Mouse (Mus musculus) CH12.LX (cell line): ENCODE data around the gene Atg10. TPM values are rescaled to one million over a fixed set of nuclear protein-coding genes. Genes with fewer than 3 reads are reported as not detected.

Experiments
- DNase-seq: peaks from one replicate; pipeline ENCODE4 v3.0.0-alpha.2; 2013; ENCODE audit errors: extremely low read depth
- H3K27ac ChIP-seq: 2 replicates; pipeline ENCODE4 v1.5.1; 2012; ENCODE audit warnings: low read depth, mild to moderate bottlenecking, control low read depth, moderate library complexity; ENCODE audit not compliant: insufficient read depth
- H3K27me3 ChIP-seq: replicated peaks from 2 replicates; pipeline ENCODE3; 2012; ENCODE audit warnings: inconsistent platforms
- H3K36me3 ChIP-seq, 2 experiments: replicated peaks in 1 of 2; 2 replicates each; pipeline versions ENCODE3 to v1.6.1; 2012; ENCODE audit warnings: inconsistent platforms in 1 of 2, low read length in 1 of 2, mild to moderate bottlenecking in 1 of 2, mixed read lengths in 1 of 2, moderate library complexity in 1 of 2; ENCODE audit not compliant: control insufficient read depth in 1 of 2, insufficient read depth in 1 of 2
- H3K4me1 ChIP-seq, 2 experiments: 2 replicates each; pipeline ENCODE4 v1.6.1; 2012; ENCODE audit warnings: inconsistent platforms in 1 of 2, moderate library complexity in 1 of 2; ENCODE audit not compliant: insufficient read depth in 2 of 2, control insufficient read depth in 1 of 2
- H3K4me2 ChIP-seq: 2 replicates; pipeline ENCODE4 v1.6.1; 2012; ENCODE audit warnings: low read depth, mild to moderate bottlenecking, control low read depth; ENCODE audit not compliant: poor library complexity, insufficient read depth, severe bottlenecking
- H3K4me3 ChIP-seq, 3 experiments: fragments of 150-350 bp in 1 of 3; sonication (generic) in 1 of 3; replicated peaks in 1 of 3; 2 replicates each; pipeline versions ENCODE3 to v1.5.1; 2011 to 2012; ENCODE audit warnings: low read depth in 2 of 3, low read length in 2 of 3, mild to moderate bottlenecking in 2 of 3, moderate library complexity in 2 of 3, control low read depth in 1 of 3, improper control_type of control experiment in 1 of 3, inconsistent platforms in 1 of 3, mixed read lengths in 1 of 3; ENCODE audit not compliant: poor library complexity in 1 of 3
- H3K79me2 ChIP-seq: replicated peaks from 2 replicates; pipeline ENCODE4 v1.6.1; 2012; ENCODE audit warnings: mild to moderate bottlenecking, moderate library complexity; ENCODE audit not compliant: control insufficient read depth, poor library complexity, insufficient read depth, severe bottlenecking; ENCODE audit errors: extremely low read depth
- H3K9ac ChIP-seq: 2 replicates; pipeline ENCODE4 v1.6.1; 2012; ENCODE audit warnings: low read depth, mild to moderate bottlenecking, control low read depth, moderate library complexity; ENCODE audit not compliant: insufficient read depth
- H3K9me3 ChIP-seq: replicated peaks from 2 replicates; pipeline ENCODE3; 2012; ENCODE audit warnings: low read length, inconsistent platforms, mixed read lengths
- BHLHE40 ChIP-seq: IDR thresholded peaks from 2 replicates; pipeline ENCODE4 v1.6.1; 2011; ENCODE audit warnings: mild to moderate bottlenecking, low read depth, low read length, improper control_type of control experiment
- CHD1 ChIP-seq: IDR thresholded peaks from 2 replicates; pipeline ENCODE4 v1.6.1; 2012; ENCODE audit warnings: low read depth, low read length, improper control_type of control experiment, inconsistent platforms
- CHD2 ChIP-seq: IDR thresholded peaks from 2 replicates; pipeline ENCODE4 v1.6.1; 2011; ENCODE audit warnings: low read length, improper control_type of control experiment
- ELF1 ChIP-seq: IDR thresholded peaks from 2 replicates; pipeline ENCODE4 v1.6.1; 2014; ENCODE audit warnings: low read depth, mild to moderate bottlenecking, inconsistent platforms, low read length, improper control_type of control experiment
- EP300 ChIP-seq: IDR thresholded peaks from 2 replicates; pipeline ENCODE4 v1.6.1; 2011; ENCODE audit warnings: low read length, improper control_type of control experiment
- GABPA ChIP-seq: IDR thresholded peaks from 2 replicates; pipeline ENCODE4 v1.6.1; 2012; ENCODE audit warnings: low read depth, low read length, improper control_type of control experiment, inconsistent platforms; ENCODE audit not compliant: insufficient replicate concordance
- HCFC1 ChIP-seq: IDR thresholded peaks from 2 replicates; pipeline ENCODE4 v1.6.1; 2012; ENCODE audit warnings: low read depth, mild to moderate bottlenecking, inconsistent platforms, low read length, improper control_type of control experiment
- IRF4 ChIP-seq: IDR thresholded peaks from 2 replicates; pipeline ENCODE4 v1.6.1; 2014; ENCODE audit warnings: low read depth, mild to moderate bottlenecking, inconsistent platforms, low read length, improper control_type of control experiment
- JUN ChIP-seq: IDR thresholded peaks from 2 replicates; pipeline ENCODE4 v1.6.1; 2011; ENCODE audit warnings: low read depth, mild to moderate bottlenecking, low read length, improper control_type of control experiment, moderate library complexity; ENCODE audit not compliant: insufficient read depth
- MAZ ChIP-seq: IDR thresholded peaks from 2 replicates; pipeline ENCODE4 v1.6.1; 2012; ENCODE audit warnings: low read depth, mild to moderate bottlenecking, inconsistent platforms, low read length, improper control_type of control experiment, moderate library complexity
- MEF2A ChIP-seq: IDR thresholded peaks from 2 replicates; pipeline ENCODE4 v1.6.1; 2014; ENCODE audit warnings: low read depth, mild to moderate bottlenecking, inconsistent platforms, low read length, improper control_type of control experiment, borderline replicate concordance
- MXI1 ChIP-seq: IDR thresholded peaks from 2 replicates; pipeline ENCODE4 v1.6.1; 2011; ENCODE audit warnings: mild to moderate bottlenecking, low read depth, low read length, improper control_type of control experiment
- MYC ChIP-seq: IDR thresholded peaks from 2 replicates; pipeline ENCODE4 v1.6.1; 2011; ENCODE audit warnings: low read depth, mild to moderate bottlenecking, improper control_type of control experiment, low read length
- NELFE ChIP-seq: IDR thresholded peaks from 2 replicates; pipeline ENCODE4 v1.6.1; 2011; ENCODE audit warnings: low read depth, low read length, improper control_type of control experiment
- POLR2A ChIP-seq: IDR thresholded peaks from 2 replicates; pipeline ENCODE4 v1.6.1; 2011; ENCODE audit warnings: low read depth, mild to moderate bottlenecking, improper control_type of control experiment, low read length
- POLR2AphosphoS2 ChIP-seq: IDR thresholded peaks from 2 replicates; pipeline ENCODE4 v1.6.1; 2011; ENCODE audit warnings: low read depth, low read length, improper control_type of control experiment
- RCOR1 ChIP-seq: conservative IDR thresholded peaks from 2 replicates; pipeline ENCODE4 v1.6.1; 2012; ENCODE audit warnings: low read depth, mild to moderate bottlenecking, inconsistent platforms, low read length, improper control_type of control experiment
- SIN3A ChIP-seq: IDR thresholded peaks from 2 replicates; pipeline ENCODE4 v1.6.1; 2012; ENCODE audit warnings: low read length, improper control_type of control experiment, inconsistent platforms
- SMC3 ChIP-seq: IDR thresholded peaks from 2 replicates; pipeline ENCODE4 v1.6.1; 2011; ENCODE audit warnings: low read depth, low read length, improper control_type of control experiment
- TBP ChIP-seq: conservative IDR thresholded peaks from 2 replicates; pipeline ENCODE4 v1.6.1; 2011; ENCODE audit warnings: low read depth, low read length, improper control_type of control experiment
- TCF12 ChIP-seq: IDR thresholded peaks from 2 replicates; pipeline ENCODE4 v1.6.1; 2014; ENCODE audit warnings: low read depth, mild to moderate bottlenecking, inconsistent platforms, low read length, improper control_type of control experiment
- UBTF ChIP-seq: IDR thresholded peaks from 2 replicates; pipeline ENCODE4 v1.6.1; 2012; ENCODE audit warnings: low read depth, mild to moderate bottlenecking, inconsistent platforms, low read length, improper control_type of control experiment, moderate library complexity
- USF1 ChIP-seq: IDR thresholded peaks from 2 replicates; pipeline ENCODE4 v1.6.1; 2014; ENCODE audit warnings: low read depth, mild to moderate bottlenecking, inconsistent platforms, low read length, improper control_type of control experiment
- ZKSCAN1 ChIP-seq: IDR thresholded peaks from 2 replicates; pipeline ENCODE4 v1.6.1; 2012; ENCODE audit warnings: low read depth, inconsistent platforms, low read length, improper control_type of control experiment, borderline replicate concordance
- dilution Hi-C: fragments of 300-500 bp; cut with MboI; formaldehyde crosslinking; loops from 2 replicates; pipeline ENCODE4 v1.14.3; 2020; ENCODE audit warnings: low sequenced_read_pairs; ENCODE audit not compliant: extremely low pct_unique_long_range_greater_than_20kb, extremely low pct_ligation_motif_present
- in situ Hi-C: fragments of 300-500 bp; cut with MboI; formaldehyde crosslinking; loops from 3 replicates; pipeline ENCODE4 v1.14.3; 2019; ENCODE audit warnings: low sequenced_read_pairs, low pct_ligation_motif_present, low pct_unique_long_range_greater_than_20kb, mixed read lengths
- polyA plus RNA-seq: library from polyadenylated mRNA; unstranded; fragments of >175 nt; gene quantifications from 2 replicates; pipeline ENCODE4 v1.2.1, GENCODE M21; 2012; ENCODE audit warnings: low read depth; ENCODE audit not compliant: insufficient read length
- total RNA-seq, 2 experiments: library from RNA; depleted of rRNA; stranded (reverse); fragments of 300-350 nt in 1 of 2; fragments of >200 nt in 1 of 2; gene quantifications; 2 replicates each; pipeline ENCODE4 v1.2.3; 2012 to 2014

The Atg10 gene
- total and polyA plus RNA-seq, 3 experiments: 3.4 to 7.2 (median 4.2) TPM

GRCm38 (mm10) chr13:91154622-91155021 is 69.1 kb downstream of the Atg10 start:
- Histone ChIP-seq H3K4me3 (no peak overlapping the region), H3K79me2 (no peaks in the 10 kb centered on the region), H3K4me2 (no peak overlapping the region), H3K27ac (no peak overlapping the region), H3K9me3 (no peaks in the 10 kb centered on the region), H3K27me3 (no peaks in the 10 kb centered on the region), H3K4me1 (no peaks in the 10 kb centered on the region), H3K36me3 (no peaks in the 10 kb centered on the region), H3K9ac (no peak overlapping the region)
- dilution Hi-C loops: no loop called here
- in situ Hi-C loops: no loop called here
- TF ChIP-seq ZKSCAN1 (no peak), MYC (no peak), MEF2A (no peak), BHLHE40 (no peak), POLR2AphosphoS2 (no peak), UBTF (no peak), CHD1 (no peak), SMC3 (no peak), TBP (no peak)
- DNase-seq: no peak

- Histone ChIP-seq H3K79me2 (no peaks in the 10 kb centered on the region), H3K27me3 (no peaks in the 10 kb centered on the region), H3K9ac (no peak overlapping the region), H3K36me3 (no peaks in the 10 kb centered on the region), H3K27ac (no peak overlapping the region), H3K9me3 (no peaks in the 10 kb centered on the region), H3K4me1 (peaks cover 0 to 8% of the 10 kb centered on the region in 2 experiments; a peak in 2 of 4 replicates), H3K4me2 (no peak overlapping the region), H3K4me3 (no peak overlapping the region)
- in situ Hi-C loops: no loop called here
- no peak for DNase-seq
- no peak for TF ChIP-seq NELFE
- no peak for TF ChIP-seq SIN3A
- no peak for TF ChIP-seq JUN
- no peak for TF ChIP-seq IRF4
- no peak for TF ChIP-seq HCFC1
- TF ChIP-seq USF1: no peak
- no peak for TF ChIP-seq RCOR1
- TF ChIP-seq TCF12: no peak
- TF ChIP-seq POLR2A: no peak
- no peak for TF ChIP-seq CHD2
- TF ChIP-seq MAZ: no peak
- no peak for TF ChIP-seq EP300
- TF ChIP-seq MXI1: no peak
- TF ChIP-seq BHLHE40: no peak
- TF ChIP-seq ELF1: no peak
- TF ChIP-seq GABPA: no peak
- dilution Hi-C loops: no loop called here
Observed at GRCm38 (mm10) chr13:91136337-91136736, 87.4 kb downstream of the Atg10 start.
